Mouse (Mus musculus) spleen, adult 12 weeks (tissue): ENCODE data around the gene Selenop.
"Not testable (repeated sequence)": the region's sequence is repeated elsewhere in the genome, so short reads cannot be mapped to it uniquely, and the experiment has no call there.

ENCODE experiments used
- DNase-seq: peaks from one replicate; pipeline ENCODE4 v3.0.0; 2022; ENCODE audit warnings: low spot score

Gene Selenop

DNA sequence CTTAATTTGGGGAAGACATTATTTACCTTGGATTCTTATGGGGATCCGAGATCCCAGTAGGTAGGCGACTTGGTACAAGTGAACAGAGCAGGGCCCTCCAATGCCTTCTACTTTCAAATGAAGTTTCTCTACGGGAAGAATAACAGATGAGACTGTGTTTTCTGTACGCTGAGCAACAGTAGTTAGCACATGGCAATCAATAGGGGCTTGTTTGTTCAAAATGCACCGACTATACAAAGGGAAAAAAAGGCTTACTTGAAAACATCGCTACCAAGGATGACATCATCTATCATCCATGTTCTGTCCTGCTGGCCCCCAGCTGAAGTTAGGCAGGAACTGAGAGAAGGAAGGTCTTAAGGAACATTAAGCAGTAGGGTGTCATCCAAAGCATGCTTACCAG is at the start of gene Selenop:
Gene Selenop (plus strand): TSS at position 301 of the 400 bp plus-strand sequence.
- DNase-seq = no peak

DNA sequence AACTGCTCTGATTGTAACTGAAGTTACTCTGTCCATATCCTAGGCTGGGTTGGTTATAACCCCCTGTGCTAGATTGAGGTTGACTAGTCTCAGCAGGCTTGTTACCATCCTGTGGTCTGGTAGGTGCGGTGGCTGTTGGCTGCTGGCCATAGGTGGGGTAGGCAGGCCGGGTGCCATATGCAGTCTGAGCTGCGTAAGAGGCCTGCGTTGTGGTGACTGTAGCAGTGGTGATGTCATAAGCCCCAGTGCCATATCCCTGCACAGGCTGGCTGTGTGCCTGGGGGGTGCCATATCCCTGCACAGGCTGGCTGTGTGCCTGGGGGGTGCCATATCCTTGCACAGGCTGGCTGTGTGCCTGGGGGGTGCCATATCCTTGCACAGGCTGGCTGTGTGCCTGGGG is 49.7 kb upstream of the Selenop start:
- DNase-seq = not testable (repeated sequence)

DNA sequence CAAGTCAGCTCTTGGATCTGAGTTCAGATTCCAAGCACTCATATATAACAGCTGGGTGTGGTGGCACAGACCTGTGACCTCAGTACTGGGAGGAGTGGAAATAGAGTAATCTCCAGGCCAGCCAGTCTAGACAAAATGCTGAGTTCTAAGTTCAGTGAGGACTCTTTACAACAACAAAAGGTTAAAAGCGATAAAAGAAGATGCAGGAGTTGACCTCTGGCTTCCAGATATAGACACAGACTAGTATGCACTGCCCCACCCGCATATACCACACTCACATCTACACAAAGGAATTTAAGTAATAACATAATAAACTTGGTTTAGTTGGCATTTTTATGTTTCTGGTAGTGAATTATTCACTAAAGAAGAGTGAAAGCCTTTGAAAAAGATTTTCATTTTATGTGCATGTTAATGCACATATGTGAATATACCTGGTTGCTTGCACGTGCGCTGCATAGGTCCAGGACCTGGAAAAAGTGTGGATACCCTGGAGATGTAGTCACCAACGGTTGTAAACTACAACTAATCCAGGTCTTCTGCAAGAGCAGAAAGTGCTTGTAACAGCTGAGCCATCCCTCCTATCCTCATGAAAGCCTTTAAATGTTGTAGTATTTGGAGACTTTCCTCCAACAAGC is 45.4 kb upstream of the Selenop start:
- DNase-seq = no peak

DNA sequence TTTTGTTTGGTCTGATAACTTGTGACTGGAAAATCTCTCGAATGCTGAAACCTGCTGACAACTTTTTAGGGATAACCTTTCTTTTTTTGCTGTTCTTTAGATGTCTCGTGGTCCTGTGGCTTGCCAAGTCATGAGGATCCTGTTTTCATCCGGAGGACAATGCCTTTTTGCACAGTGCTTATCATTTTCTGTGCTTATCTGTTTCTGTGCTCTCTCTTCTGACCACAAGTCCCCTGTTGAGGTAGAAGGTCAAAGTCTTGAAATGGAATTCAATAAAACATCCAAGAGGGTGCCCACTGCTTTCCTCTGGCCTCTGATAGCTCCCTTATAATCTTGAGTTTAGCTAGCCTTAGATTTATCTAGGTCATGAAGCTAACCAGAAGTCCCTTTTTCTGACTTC is 41.8 kb upstream of the Selenop start:
- DNase-seq = no peak

DNA sequence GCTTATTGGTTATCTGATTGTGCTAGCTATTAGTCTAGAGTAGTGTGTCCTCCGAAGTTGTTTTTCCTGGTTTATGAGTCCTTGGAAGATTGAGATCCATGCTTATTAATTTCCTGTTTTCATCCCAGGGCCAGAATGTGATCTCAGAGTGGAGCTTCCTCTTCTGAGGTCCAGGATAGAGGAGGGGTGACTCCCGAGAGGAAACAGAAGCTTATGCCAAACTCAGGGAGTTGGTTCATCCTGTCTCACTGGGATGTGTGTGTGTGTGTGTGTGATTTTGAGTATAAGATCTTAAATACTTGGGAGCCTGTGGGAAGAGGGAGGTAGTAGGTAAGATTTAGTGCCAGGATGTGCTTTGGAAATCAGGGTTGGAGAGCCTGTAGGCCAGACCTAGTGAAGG is 40.2 kb upstream of the Selenop start:
- DNase-seq = no peak

DNA sequence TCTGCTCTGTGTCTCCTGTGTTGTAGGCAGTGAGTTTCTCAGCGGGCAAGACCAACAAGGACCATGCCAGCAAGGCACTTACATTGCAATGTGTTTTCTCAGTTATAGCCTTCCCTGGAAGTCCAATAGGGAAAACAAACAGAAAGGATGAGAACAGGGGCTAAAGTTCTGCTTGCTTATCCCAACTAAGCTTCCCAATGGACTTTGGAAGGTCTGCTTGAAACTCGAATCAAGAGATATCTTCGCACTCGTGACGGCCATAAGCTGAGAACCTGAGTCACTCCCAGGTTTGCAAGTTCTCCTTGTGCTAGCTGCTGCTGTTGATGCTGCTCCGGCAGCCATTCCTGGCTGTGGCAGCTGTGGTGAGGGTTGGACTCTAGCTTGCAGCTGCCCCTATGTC is 39.4 kb upstream of the Selenop start:
- DNase-seq = no peak

DNA sequence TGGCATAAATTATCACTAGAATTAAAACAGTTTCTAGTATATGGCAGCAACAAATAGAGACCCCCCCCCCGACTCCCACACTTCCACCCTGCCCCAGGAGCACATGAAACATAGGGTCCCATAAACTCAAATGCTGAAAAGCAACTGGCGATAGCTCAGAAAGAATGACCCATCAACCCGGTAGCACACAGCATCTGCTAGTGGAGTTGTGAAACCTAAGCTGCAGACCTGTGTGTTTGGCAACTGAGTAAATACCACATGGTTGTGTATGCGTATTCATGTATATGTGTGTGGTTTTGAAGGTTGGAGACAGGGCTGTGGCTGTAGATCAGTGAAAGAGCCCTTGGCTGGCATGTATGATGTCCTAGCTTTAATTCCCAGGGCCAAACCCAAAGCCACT is 37.3 kb upstream of the Selenop start:
- DNase-seq = no peak

DNA sequence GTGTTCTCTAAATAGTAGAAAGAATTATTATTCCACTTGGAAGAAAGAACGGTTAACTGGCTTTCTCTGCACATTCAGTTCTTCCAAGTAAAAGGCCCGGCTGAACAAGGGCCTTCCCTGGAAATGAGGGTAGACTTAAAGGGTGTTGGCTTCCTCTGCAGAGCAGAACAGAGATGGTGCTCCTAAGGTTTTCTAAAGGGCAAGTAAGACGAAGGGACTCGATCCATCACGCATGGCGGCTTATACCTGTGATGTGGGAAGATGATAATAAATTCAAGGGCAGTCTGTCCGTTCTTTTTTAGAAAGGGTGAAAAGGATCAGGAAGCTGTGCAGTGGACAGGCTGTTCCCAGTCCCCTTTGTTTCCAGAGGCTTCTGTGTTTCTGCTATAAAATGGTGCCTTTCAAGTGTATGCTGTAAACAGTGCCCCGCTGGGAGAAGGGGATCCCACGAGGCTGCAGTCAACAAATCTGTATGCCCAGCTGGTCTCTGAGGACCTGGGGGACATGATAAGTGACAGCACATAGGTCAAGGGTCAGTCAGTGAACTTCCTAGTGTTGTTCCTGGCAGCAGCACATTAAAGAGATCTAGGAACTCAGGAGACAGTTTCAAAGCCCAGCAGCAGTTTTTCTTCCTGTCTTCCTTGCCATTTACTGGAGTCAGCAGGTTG is 36.0 kb upstream of the Selenop start:
- DNase-seq = no peak

DNA sequence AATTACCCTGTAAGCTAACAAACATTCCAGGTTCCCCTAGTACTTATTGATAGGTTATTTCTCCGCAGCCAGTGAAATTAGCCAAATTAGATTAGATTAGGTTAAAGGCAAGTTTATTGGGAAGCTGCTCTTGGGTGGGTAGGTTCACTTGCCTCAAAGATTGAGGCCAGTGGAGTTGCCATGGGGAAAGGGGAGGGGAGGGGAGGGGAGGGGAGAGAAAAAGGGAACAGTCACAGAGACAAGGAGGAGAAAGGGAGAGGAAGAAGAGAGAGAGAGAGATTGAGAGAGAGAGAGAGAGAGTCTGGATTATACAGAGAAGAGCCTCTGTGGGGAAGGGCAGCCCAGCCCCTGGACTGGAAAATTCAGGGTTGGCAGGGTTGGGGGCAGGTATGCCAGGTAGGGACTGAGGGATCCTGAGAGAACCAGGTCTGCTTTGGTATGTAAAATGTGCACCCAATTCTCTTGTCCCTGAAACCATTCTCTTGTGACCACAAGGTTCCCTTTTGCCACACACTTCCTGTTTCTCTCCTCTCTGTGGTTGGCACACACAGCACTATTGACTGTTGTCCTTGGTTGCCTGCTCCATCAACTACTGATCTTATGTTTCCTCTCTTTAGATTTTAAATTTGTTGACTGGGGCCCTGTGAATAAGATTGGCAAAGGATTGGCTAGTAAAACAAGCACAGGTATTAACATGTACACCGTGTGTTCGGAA is 34.4 kb upstream of the Selenop start:
- DNase-seq = no peak

DNA sequence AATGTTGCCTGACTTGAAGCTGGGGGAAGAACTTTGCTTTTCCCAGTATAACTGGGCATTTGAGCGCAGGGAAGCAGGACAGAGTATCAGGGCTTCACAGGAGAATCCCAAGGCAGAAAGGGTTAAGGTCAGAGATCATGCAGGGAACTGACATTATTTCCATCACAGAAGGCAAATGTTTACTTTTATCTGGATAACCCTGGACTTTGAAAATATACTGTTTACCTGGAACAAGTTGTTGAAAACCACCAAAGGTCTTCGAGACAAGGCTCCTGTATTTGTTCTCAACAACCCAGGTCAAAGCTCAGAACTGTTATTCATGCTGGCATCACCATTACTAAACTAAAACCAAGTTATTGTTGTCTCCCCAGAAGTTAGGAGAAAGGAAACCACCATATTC is 32.0 kb upstream of the Selenop start:
- DNase-seq = no peak

DNA sequence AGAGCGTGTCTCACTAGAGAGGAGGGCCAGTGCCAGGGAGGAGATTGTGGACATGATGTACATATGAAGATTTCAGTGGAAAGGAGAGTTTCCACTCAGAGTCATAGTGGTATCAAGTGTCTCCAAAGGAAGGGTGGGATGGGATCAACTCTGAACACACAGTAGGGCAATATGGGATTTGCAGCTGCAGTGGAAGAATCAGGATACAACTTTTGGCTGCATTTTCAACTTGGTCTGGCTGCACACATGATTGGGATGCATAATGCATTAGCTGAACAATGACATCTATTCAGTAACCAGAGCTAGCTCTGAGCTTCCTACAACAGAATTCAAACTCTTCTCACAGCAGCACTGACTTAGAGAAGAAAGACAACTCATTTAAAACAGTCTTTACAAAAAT is 30.4 kb upstream of the Selenop start:
- DNase-seq = no peak

DNA sequence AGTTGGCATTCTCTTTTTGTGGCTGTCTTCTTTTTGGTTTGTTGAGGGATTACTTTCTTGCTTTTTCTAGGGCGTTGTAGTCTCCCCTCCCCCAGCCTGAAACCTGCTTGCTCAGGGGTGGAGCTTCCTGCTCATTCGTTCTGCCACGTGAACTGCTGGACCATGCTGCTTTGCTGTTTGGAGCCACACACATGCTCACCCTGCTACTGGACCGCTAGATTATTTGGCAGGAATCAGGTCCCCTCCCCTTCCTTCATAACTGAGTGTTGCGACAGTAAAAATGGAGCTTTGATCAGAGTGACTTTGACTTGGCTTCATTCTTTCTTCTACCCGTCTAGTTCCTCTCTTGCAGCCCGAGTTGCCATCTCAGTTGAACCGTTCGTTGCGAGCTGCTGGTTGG is 23.3 kb upstream of the Selenop start:
- not testable (repeated sequence) for DNase-seq

DNA sequence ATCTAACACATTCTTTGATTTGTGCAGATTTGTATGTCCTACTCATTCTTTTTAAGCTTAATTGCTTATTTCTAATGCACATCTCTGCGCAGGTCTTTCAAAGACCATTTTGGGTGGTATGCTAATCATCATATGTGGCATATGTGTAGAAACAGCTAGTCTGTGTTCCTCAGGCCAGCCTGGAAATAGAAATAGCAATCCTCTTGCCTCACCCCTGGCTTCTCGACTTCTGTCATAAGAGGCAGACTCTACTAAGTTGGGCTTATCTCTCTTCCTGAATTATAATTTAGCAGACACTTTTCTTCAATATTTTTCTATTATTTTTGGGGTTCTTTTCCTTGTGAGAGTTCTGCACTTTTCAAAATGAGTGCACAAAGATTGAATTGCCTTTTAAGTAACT is 17.7 kb upstream of the Selenop start:
- DNase-seq = no peak

DNA sequence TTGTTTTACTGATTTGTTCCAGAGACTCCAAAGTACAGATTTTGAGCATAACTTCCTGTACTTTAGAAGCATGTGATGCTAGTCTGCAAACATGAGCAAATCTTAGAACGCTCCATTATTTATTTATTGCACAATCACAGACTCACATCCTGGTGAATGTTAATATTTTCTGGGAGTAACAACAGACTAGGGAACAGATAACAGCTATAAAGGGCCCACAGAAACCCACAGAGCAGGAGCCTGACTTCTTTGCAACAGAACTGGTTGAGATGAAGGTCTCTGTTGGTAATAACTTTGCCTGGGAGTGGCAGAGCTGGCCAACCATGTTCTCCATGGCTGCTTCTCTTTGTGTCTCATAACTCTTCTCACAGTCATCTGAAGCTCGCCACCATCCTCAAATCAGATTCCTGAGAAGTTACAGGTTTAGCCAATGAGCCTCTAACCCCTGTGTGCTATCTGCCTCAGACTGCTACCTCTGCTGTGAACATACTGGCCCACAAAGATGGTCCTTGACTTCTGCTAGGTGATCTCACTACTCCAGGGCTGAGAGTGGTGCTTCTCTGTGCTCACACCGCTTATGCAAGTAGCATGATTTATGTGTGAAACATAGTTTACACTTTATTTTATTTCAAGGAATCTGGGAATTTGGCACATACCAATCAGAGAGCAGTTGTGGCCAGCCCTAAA is 17.2 kb upstream of the Selenop start:
- no peak for DNase-seq

DNA sequence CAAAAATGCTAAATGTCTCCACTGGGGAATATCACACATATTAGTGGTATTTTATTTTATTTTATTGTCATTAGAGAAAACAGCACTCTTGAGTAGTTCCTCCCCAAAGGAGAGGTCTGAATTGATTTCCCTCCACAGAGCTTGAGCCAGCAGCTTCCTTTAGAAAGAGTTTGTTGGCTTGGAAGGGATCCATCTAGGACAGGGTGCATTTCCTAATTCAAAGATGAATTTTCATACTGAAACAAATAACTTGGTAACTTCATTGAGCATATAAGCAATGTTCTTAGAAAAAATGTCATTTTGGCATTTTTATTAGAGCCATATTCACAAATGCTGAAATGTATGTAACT is 16.7 kb upstream of the Selenop start:
- DNase-seq = no peak

DNA sequence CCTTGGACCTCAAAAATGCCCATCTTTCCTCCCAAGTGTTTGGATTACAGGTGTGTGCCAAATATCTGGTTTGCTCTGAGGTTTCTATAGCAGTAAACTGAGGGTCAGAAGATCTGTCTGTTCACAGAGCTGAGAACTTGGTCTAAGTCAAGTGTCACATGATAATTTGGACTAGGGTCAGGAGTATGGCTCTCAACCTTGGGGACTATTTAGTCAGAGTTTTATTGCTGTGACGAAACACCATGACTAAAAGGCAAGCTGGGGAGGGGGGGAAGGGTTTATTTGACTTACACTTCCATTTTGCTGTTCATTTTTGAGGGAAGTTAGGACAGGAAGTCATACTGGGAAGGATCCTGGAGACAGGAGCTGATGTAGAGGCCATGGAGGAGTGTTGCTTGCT is 9.3 kb upstream of the Selenop start:
- no peak for DNase-seq

DNA sequence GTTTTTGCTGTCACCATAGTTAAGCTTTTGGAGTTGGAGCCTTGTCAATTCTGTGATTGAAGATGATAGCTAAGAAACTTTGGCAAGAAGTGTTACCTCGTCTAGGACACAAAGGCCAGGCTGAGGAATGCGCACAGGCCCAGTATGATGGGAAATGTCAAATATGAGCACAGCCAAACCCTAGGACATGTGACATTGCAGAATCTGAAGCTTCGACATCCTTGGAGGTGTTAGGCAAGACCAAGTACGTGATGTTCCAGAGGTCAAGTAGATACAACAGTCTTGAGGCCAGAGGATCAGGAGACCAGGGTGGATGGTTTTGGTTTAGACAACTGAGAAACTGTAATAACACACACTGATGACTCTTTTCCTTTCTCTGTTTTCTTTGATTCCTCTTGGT is 8.0 kb upstream of the Selenop start:
- DNase-seq = no peak

DNA sequence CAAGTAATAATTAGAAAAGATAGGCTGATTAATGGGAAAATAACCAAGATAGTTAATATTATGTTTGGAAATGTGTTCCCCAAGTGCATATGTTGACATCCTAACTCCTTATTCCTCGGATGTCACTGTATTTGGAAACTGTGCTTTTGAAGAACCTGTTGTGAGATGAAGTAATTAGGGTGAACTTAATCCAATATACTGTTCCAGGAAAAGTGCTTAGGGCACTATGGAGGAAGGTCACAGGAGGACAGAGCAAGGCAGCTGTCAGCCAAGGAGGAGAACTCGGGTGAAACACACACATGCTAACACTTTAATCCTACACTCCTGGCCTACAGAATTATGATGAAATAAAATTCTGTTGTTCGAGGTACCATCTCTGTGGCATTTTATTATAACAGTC is 5.5 kb upstream of the Selenop start:
- no peak for DNase-seq

DNA sequence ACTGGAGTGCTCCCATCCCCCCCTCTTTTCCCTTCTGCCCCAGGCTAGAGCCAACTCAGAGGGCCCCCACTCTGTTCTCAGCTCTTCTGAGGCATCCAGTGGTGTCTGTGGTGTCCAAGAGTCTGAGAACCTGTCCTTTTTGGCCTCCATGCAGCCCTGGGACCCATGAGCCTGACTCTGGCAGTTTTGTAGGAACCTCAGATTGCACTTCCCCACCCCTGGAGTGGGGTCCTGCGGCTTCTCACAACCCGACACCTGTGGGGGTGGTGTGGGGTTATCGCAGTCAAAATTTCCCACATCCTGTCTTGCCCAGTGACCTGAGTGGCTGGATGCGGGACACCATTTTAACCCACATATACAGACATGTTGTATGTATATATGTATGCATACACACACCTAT is 4.1 kb upstream of the Selenop start:
- no peak for DNase-seq

DNA sequence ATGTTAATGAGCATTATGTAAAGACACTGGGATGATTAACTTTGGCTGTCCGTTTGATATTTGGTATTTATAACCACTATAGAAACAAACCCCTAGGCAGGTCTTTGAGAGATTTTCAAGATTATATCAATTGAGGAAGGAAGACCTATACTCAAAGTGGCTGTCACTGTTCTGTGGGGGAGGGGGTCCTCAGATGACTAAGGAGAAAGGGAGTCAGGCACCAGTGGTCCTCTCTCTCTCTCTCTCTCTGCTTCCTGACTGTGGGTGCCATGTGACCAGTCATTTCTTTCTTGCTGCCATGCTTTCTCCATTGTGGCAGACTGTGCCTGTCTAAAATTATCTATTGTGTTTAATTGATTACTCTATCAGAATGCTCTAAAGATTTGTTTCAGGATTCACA is 3.5 kb upstream of the Selenop start:
- no peak for DNase-seq

DNA sequence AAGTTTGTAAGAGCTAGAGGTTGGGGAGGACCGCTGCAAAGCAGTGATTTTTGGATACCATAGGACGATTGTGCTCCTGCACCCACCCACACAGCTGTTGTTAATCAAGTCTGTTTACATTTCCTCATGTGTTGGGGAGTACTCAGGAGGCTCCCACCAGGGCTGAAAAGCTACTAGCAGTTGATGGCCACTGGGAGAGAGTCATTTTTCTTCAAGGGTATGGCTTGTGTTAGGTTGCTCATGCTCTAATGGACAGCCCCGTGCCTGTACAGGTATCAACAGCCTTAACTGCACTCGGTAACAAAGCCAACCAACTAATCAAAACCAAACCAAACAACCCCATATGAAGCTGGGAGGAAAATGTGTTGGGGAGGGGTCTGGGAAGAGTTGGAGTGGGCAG is 1.1 kb downstream of the Selenop start:
- no peak for DNase-seq

DNA sequence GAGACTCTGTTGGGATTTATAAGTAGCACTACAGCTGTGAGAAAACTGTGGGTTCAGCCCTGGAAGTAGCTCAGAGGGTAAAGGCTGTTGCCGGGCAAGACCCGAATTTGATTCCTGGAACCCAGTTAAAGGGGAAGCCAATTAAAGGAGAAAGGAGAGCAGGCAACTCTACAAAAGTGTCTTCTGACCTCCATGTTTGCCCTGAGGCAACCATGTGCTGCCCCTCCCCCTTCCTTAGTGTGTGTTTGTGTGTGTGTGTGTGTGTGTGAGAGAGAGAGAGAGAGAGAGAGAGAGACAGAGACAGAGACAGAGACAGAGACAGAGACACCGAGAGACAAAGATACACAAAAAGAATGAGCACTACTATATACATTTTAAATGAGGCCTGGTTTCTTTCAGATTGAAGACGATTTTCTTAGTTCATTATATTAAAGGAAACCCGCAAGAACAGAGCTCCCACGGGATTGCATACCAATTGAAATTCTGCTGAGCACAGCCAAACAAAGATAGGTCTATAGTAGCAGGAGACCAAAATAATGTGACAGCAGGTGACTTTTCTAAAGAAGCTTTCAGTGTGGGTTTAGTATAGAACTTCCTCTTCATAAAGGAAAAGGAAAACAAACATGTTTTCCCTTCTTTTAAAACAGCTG is 1.8 kb downstream of the Selenop start:
- no peak for DNase-seq

DNA sequence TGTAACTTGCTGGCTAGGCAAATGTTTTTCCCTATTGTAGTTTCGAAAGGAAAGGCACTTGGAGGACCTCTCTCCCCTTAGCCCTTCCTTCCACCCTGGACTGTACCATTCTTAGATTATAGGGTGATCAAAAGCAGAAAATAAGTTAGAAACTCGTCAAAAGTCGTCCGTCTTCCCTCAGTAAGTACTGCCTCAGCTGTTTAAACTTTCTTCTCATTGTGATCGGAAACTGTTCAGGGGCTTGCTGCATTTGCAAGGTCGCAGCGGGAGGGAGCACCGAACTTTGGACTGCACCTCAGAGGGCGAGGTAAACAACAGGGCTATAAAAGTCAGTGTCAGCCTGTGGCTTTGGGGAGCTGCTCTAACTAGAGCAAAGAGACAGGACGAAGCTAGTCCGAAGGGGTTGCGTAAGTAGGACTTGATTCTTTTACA is 2.3 kb downstream of the Selenop start:
- peak; percentile 35 for DNase-seq
